Comparison of ENCODE assay signal across 8 mouse cellular contexts in the genomic region with DNA sequence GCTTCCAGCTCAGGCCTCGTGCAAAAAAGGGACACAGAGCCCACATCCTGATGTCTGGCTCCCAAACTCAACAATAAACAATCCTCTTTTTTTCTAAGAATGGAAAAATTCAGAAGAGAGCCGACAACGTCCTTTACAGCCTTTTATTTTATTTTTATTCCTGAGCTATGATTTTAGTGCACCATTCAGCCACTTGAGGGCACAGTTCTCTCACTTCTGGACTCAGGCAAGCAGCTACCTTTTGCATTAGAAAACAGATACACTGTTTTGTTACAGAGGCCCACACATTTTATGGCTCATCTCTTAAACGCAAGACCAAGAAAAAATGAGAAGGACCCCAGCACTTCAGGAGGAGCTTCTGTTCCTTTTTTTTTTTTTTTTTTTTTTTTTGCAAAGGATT.
DNase-seq lines count a peak whose midpoint lies in the region; ATAC-seq lines count a peak whose summit lies in the region.

No protein-coding gene starts in this region.

- no peaks in the 10 kb centered on the region for H3K27me3 ChIP-seq in intestine, embryonic 14.5 days (replicated peaks; ENCODE audit: control insufficient read depth, insufficient read depth, low read length)
- no peaks in the 10 kb centered on the region for H3K27me3 ChIP-seq in intestine, embryonic 16.5 days (replicated peaks; ENCODE audit: control insufficient read depth, insufficient read depth, low read length)
- no peaks in the 10 kb centered on the region for H3K27me3 ChIP-seq in kidney, embryonic 15.5 days

- H3K4me2 ChIP-seq in intestine, embryonic 14.5 days (ENCODE audit: low read length): peak overlapping the region; percentile 36; the same call in 1 of the 2 replicates
- no peak overlapping the region for H3K4me2 ChIP-seq in intestine, embryonic 16.5 days (ENCODE audit: low read depth, low read length)
- H3K4me2 ChIP-seq in kidney, embryonic 15.5 days: peak overlapping the region; percentile 31; the same call in 1 of the 2 replicates

- H3K9me3 ChIP-seq in intestine, embryonic 14.5 days (ENCODE audit: control insufficient read depth, low read length): no peaks in the 10 kb centered on the region
- no peaks in the 10 kb centered on the region for H3K9me3 ChIP-seq in intestine, embryonic 16.5 days (ENCODE audit: control insufficient read depth, low read length)
- no peaks in the 10 kb centered on the region for H3K9me3 ChIP-seq in kidney, embryonic 15.5 days (replicated peaks)

- H3K36me3 ChIP-seq in intestine, embryonic 14.5 days (ENCODE audit: control insufficient read depth, insufficient read depth, low read length): no peaks in the 10 kb centered on the region
- H3K36me3 ChIP-seq in intestine, embryonic 16.5 days (ENCODE audit: control insufficient read depth, insufficient read depth, low read length): no peaks in the 10 kb centered on the region
- H3K36me3 ChIP-seq in kidney, embryonic 15.5 days: no peaks in the 10 kb centered on the region

- H3K9ac ChIP-seq in intestine, embryonic 14.5 days (ENCODE audit: low read length): no peak overlapping the region
- H3K9ac ChIP-seq in intestine, embryonic 16.5 days (ENCODE audit: low read depth, low read length): no peak overlapping the region
- no peak overlapping the region for H3K9ac ChIP-seq in kidney, embryonic 15.5 days

- 24% methylated on average over 4 of the region's 4 CpGs for WGBS in intestine, embryonic 14.5 days
- 21% methylated on average over 4 of the region's 4 CpGs for WGBS in intestine, embryonic 16.5 days
- 27% methylated on average over 4 of the region's 4 CpGs for WGBS in kidney, embryonic 15.5 days

- no peak for DNase-seq in intestine, embryonic 14.5 days (ENCODE audit: low spot score)
- peak; percentile 27 to 55 for DNase-seq in right cerebral cortex, postnatal 10 days (ENCODE audit: low spot score in 2 of 2)
- DNase-seq in right cerebral cortex, postnatal 36 days (ENCODE audit: low spot score in 2 of 2): no peak
- DNase-seq in spleen, postnatal 14 days (ENCODE audit: low spot score in 2 of 2): no peak
- no peak for DNase-seq in spleen, postnatal 4 days (ENCODE audit: low spot score in 2 of 2)
- no peak for DNase-seq in gastrocnemius, postnatal 36 days

- no peak overlapping the region for H3K27ac ChIP-seq in intestine, embryonic 14.5 days (ENCODE audit: low read depth)
- H3K27ac ChIP-seq in intestine, embryonic 16.5 days (ENCODE audit: low read length): no peak overlapping the region
- no peak overlapping the region for H3K27ac ChIP-seq in kidney, embryonic 15.5 days

- no peak overlapping the region for H3K4me3 ChIP-seq in intestine, embryonic 14.5 days (ENCODE audit: low read depth, low read length)
- no peak overlapping the region for H3K4me3 ChIP-seq in intestine, embryonic 16.5 days (ENCODE audit: low read length)
- H3K4me3 ChIP-seq in kidney, embryonic 15.5 days (replicated peaks): no peak overlapping the region

- intact Hi-C loops in gastrocnemius, postnatal 36 days (cut with DNase I): loop anchor here (10.0 kb wide), 1 partner anchor 227 kb away; no protein-coding TSS in a partner anchor

- ATAC-seq in intestine, embryonic 14.5 days (replicated peaks; ENCODE audit: low FRiP score, low TSS enrichment, low read depth): no peak
- no peak for ATAC-seq in intestine, embryonic 16.5 days
- ATAC-seq in kidney, embryonic 15.5 days (replicated peaks; ENCODE audit: low FRiP score): no peak

- no peaks in the 10 kb centered on the region for H3K4me1 ChIP-seq in intestine, embryonic 14.5 days (replicated peaks; ENCODE audit: control insufficient read depth, insufficient read depth, low read length)
- no peaks in the 10 kb centered on the region for H3K4me1 ChIP-seq in intestine, embryonic 16.5 days (ENCODE audit: control insufficient read depth, insufficient read depth, low read length)
- peaks cover 5% of the 10 kb centered on the region for H3K4me1 ChIP-seq in kidney, embryonic 15.5 days

Comparison
In these comparisons a context has a peak if more than half of its experiments do, and no peak if none do; other contexts are left out.
1. DNase-seq: peak in right cerebral cortex, postnatal 10 days (2 of 2); none in intestine, embryonic 14.5 days (single experiment), right cerebral cortex, postnatal 36 days (0 of 2), spleen, postnatal 14 days (0 of 2), spleen, postnatal 4 days (0 of 2) and gastrocnemius, postnatal 36 days (0 of 2).